Mouse (Mus musculus): ENCODE measurements around the gene Arsk.
A peak's percentile ranks its signal among the peaks of the same experiment; 100 is the strongest.

The Arsk gene

GRCm38 (mm10) chr13:76098493-76099303 is at the start of gene Arsk, which contains the start of gene Ttc37:
Arsk (minus strand) TSS chr13:76098660.
Ttc37 (plus strand) TSS chr13:76098734.
- peak; percentile 95 for DNase-seq (ENCODE audit: low spot score)

- DNase-seq (ENCODE audit: low spot score), result no peak
These were observed 42.8 kb upstream of the Arsk start for GRCm38 (mm10) chr13:76141117-76141808.

GRCm38 (mm10) chr13:76138862-76139261 is 40.4 kb upstream of the Arsk start:
- no peak for DNase-seq (ENCODE audit: low spot score)

GRCm38 (mm10) chr13:76132415-76132814 is 34.0 kb upstream of the Arsk start:
- DNase-seq (ENCODE audit: low spot score), result no peak

GRCm38 (mm10) chr13:76128799-76129198 is 30.3 kb upstream of the Arsk start:
- no peak for DNase-seq (ENCODE audit: low spot score)

GRCm38 (mm10) chr13:76109069-76109824 is 10.8 kb upstream of the Arsk start:
- DNase-seq (ENCODE audit: low spot score), result no peak

GRCm38 (mm10) chr13:76101989-76102388 is 3.5 kb upstream of the Arsk start:
- no peak for DNase-seq (ENCODE audit: low spot score)

- peak; percentile 40 for DNase-seq (ENCODE audit: low spot score)
These were observed 356 bp downstream of the Arsk start for GRCm38 (mm10) chr13:76098116-76098492.

- no peak for DNase-seq (ENCODE audit: low spot score)
These were observed 24.1 kb downstream of the Arsk start for GRCm38 (mm10) chr13:76074323-76074722.

- DNase-seq (ENCODE audit: low spot score), result no peak
These were observed 34.0 kb downstream of the Arsk start for GRCm38 (mm10) chr13:76064363-76064945.

- DNase-seq (ENCODE audit: low spot score), result no peak
These were observed 34.9 kb downstream of the Arsk start for GRCm38 (mm10) chr13:76063548-76063947.

- no peak for DNase-seq (ENCODE audit: low spot score)
These were observed 35.9 kb downstream of the Arsk start for GRCm38 (mm10) chr13:76062569-76062968.

GRCm38 (mm10) chr13:76062126-76062525 is 36.3 kb downstream of the Arsk start:
- no peak for DNase-seq (ENCODE audit: low spot score)

GRCm38 (mm10) chr13:76059591-76059990 is 38.9 kb downstream of the Arsk start:
- no peak for DNase-seq (ENCODE audit: low spot score)

- no peak for DNase-seq (ENCODE audit: low spot score)
These were observed 41.0 kb downstream of the Arsk start for GRCm38 (mm10) chr13:76057267-76058069.

GRCm38 (mm10) chr13:76056896-76057266 is 41.6 kb downstream of the Arsk start, which contains the start of gene Gpr150:
Gpr150 (minus strand) TSS chr13:76056996.
- no peak for DNase-seq (ENCODE audit: low spot score)

- peak; percentile 47 for DNase-seq (ENCODE audit: low spot score)
These were observed 42.2 kb downstream of the Arsk start for GRCm38 (mm10) chr13:76056261-76056724.

- DNase-seq (ENCODE audit: low spot score), result no peak
These were observed 42.8 kb downstream of the Arsk start for GRCm38 (mm10) chr13:76055391-76056232.

- no peak for DNase-seq (ENCODE audit: low spot score)
These were observed 53.5 kb downstream of the Arsk start for GRCm38 (mm10) chr13:76044971-76045370.

GRCm38 (mm10) chr13:76042455-76042854 is 56.0 kb downstream of the Arsk start:
- DNase-seq (ENCODE audit: low spot score), result no peak

Measured in urinary bladder, postnatal 14 days (tissue).